Mouse (Mus musculus) CD4-positive, CD25-positive, alpha-beta regulatory T cell, adult 9 weeks (primary cell): ENCODE results near the gene Trim13. TPM values are rescaled to one million over a fixed set of nuclear protein-coding genes. Genes with fewer than 3 reads are reported as not detected.

ENCODE experiments used
- polyA plus RNA-seq: library from polyadenylated mRNA; unstranded; fragments of 100-300 nt; shearing (Covaris generic); gene quantifications from one replicate; pipeline ENCODE4 v1.2.1, GENCODE M21; 2017

Trim13 gene
- polyA plus RNA-seq = 9.6 TPM

GRCm38 (mm10) chr14:61597968-61598367, at the start of gene Trim13:
Gene Trim13 (plus strand): TSS chr14:61598247.

GRCm38 (mm10) chr14:61556289-61557147, 41.5 kb upstream of the Trim13 start, which contains the start of gene Spryd7:
Gene Spryd7 (minus strand): TSS chr14:61556886.

GRCm38 (mm10) chr14:61607157-61607556, 9.1 kb downstream of the Trim13 start, which contains the start of gene Kcnrg:
Gene Kcnrg (plus strand): TSS chr14:61607457.

Other genes with a start within 250 kb of the Trim13 start
- gene Ebpl, start 237.8 kb upstream of the Trim13 start, polyA plus RNA-seq = 9.4 TPM
- gene Kpna3, start 158.4 kb upstream of the Trim13 start, polyA plus RNA-seq = 45.2 TPM
- gene Spryd7, start 41.4 kb upstream of the Trim13 start, polyA plus RNA-seq = 6.7 TPM
- 0.35 TPM for gene Kcnrg, start 9.2 kb downstream of the Trim13 start, polyA plus RNA-seq